Mouse (Mus musculus): ENCODE results near the gene Clic6.
A peak's percentile ranks its signal among the peaks of the same experiment; 100 is the strongest.

Gene Clic6

GRCm38 (mm10) chr16:92485436-92485835, at the start of gene Clic6:
Clic6 (plus strand) TSS chr16:92485736.
- DNase-seq, result no peak

GRCm38 (mm10) chr16:92439775-92440174, 45.8 kb upstream of the Clic6 start:
- no peak for DNase-seq

- no peak for DNase-seq
Measured at GRCm38 (mm10) chr16:92440229-92440628, 45.3 kb upstream of the Clic6 start.

GRCm38 (mm10) chr16:92441203-92441602, 44.3 kb upstream of the Clic6 start:
- DNase-seq, result no peak

GRCm38 (mm10) chr16:92442150-92442549, 43.4 kb upstream of the Clic6 start:
- no peak for DNase-seq

- no peak for DNase-seq
Measured at GRCm38 (mm10) chr16:92442946-92443345, 42.6 kb upstream of the Clic6 start.

GRCm38 (mm10) chr16:92443644-92444113, 41.9 kb upstream of the Clic6 start:
- DNase-seq, result peak; percentile 62

GRCm38 (mm10) chr16:92445377-92445776, 40.2 kb upstream of the Clic6 start:
- DNase-seq, result peak; percentile 60

- DNase-seq, result no peak
Measured at GRCm38 (mm10) chr16:92449080-92449479, 36.5 kb upstream of the Clic6 start.

- no peak for DNase-seq
Measured at GRCm38 (mm10) chr16:92450331-92450730, 35.2 kb upstream of the Clic6 start.

GRCm38 (mm10) chr16:92451516-92452072, 33.9 kb upstream of the Clic6 start:
- peak; percentile 50 for DNase-seq

- no peak for DNase-seq
Measured at GRCm38 (mm10) chr16:92452609-92453008, 32.9 kb upstream of the Clic6 start.

- DNase-seq, result no peak
Measured at GRCm38 (mm10) chr16:92454002-92454401, 31.5 kb upstream of the Clic6 start.

GRCm38 (mm10) chr16:92454495-92454894, 31.0 kb upstream of the Clic6 start:
- DNase-seq, result no peak

GRCm38 (mm10) chr16:92455488-92455887, 30.0 kb upstream of the Clic6 start:
- peak; percentile 42 for DNase-seq

GRCm38 (mm10) chr16:92455969-92456368, 29.6 kb upstream of the Clic6 start:
- no peak for DNase-seq

GRCm38 (mm10) chr16:92457594-92457993, 27.9 kb upstream of the Clic6 start:
- DNase-seq, result peak; percentile 76

- no peak for DNase-seq
Measured at GRCm38 (mm10) chr16:92461412-92461811, 24.1 kb upstream of the Clic6 start.

GRCm38 (mm10) chr16:92464390-92464972, 21.1 kb upstream of the Clic6 start:
- DNase-seq, result no peak

- DNase-seq, result no peak
Measured at GRCm38 (mm10) chr16:92465226-92465625, 20.3 kb upstream of the Clic6 start.

GRCm38 (mm10) chr16:92465642-92466526, 19.7 kb upstream of the Clic6 start:
- DNase-seq, result peak; percentile 97

- no peak for DNase-seq
Measured at GRCm38 (mm10) chr16:92467041-92467440, 18.5 kb upstream of the Clic6 start.

GRCm38 (mm10) chr16:92468459-92468858, 17.1 kb upstream of the Clic6 start:
- no peak for DNase-seq

GRCm38 (mm10) chr16:92470706-92471105, 14.8 kb upstream of the Clic6 start, which contains the start of gene Rcan1:
Rcan1 (minus strand) TSS chr16:92470867.
- DNase-seq, result no peak
